Mouse (Mus musculus) stomach, embryonic 15.5 days (tissue): ENCODE measurements around the gene Il12rb1. TPM values are rescaled to one million over a fixed set of nuclear protein-coding genes. Genes with fewer than 3 reads are reported as not detected.

ENCODE experiments used
- ATAC-seq: fragments of 200-750 bp; cut with Nextera tagmentation; 2 replicates; pipeline ENCODE4 v1.8.0; 2017; ENCODE audit warnings: low read depth, moderate number of reproducible peaks, moderate TSS enrichment; ENCODE audit not compliant: insufficient read depth, low FRiP score
- H3K27ac ChIP-seq: fragments of 300-500 bp; sonication (generic); 2 replicates; pipeline ENCODE4 v1.5.1; 2015; ENCODE audit warnings: mild to moderate bottlenecking, inconsistent platforms
- H3K27me3 ChIP-seq: fragments of 300-500 bp; sonication (generic); replicated peaks from 2 replicates; pipeline ENCODE4 v1.6.1; 2015; ENCODE audit warnings: inconsistent platforms
- H3K36me3 ChIP-seq: fragments of 300-500 bp; sonication (generic); 2 replicates; pipeline ENCODE4 v1.6.1; 2015; ENCODE audit warnings: inconsistent platforms
- H3K4me1 ChIP-seq: fragments of 300-500 bp; sonication (generic); 2 replicates; pipeline ENCODE4 v1.6.1; 2015; ENCODE audit warnings: inconsistent platforms
- H3K4me2 ChIP-seq: fragments of 300-500 bp; sonication (generic); 2 replicates; pipeline ENCODE4 v1.6.1; 2015; ENCODE audit warnings: mild to moderate bottlenecking, inconsistent platforms
- H3K4me3 ChIP-seq: fragments of 300-500 bp; sonication (generic); replicated peaks from 2 replicates; pipeline ENCODE4 v1.5.1; 2015; ENCODE audit warnings: inconsistent platforms
- H3K9ac ChIP-seq: fragments of 300-500 bp; sonication (generic); 2 replicates; pipeline ENCODE4 v1.6.1; 2015; ENCODE audit warnings: inconsistent platforms
- H3K9me3 ChIP-seq: fragments of 300-500 bp; sonication (generic); 2 replicates; pipeline ENCODE4 v1.6.1; 2016; ENCODE audit warnings: inconsistent platforms
- WGBS: fragments of 180-500 bp; shearing (Covaris S2); methylation state at CpG from one replicate; pipeline ENCODE4 v1.1.7; 2015; 5-methylcytosine and 5-hydroxymethylcytosine counted together
- polyA plus RNA-seq: library from polyadenylated mRNA; unstranded; fragments of >200 nt; fragmentation: Nextera tagmentation; extraction: Ambion mirVana; gene quantifications from 2 replicates; pipeline ENCODE4 v1.2.1, GENCODE M21; 2015

The Il12rb1 gene
- polyA plus RNA-seq, 1 experiment from 2014 or later, result 0.26 TPM

- Histone ChIP-seq H3K27me3 (peaks cover 34% of the 10 kb centered on the region), H3K27ac (no peak within 1 kb of the TSS), H3K4me2 (peak within 1 kb of the TSS; percentile 84), H3K4me1 (peaks cover 33% of the 10 kb centered on the region), H3K9me3 (no peaks in the 10 kb centered on the region), H3K9ac (peak within 1 kb of the TSS; percentile 29; the same call in 1 of the 2 replicates), H3K4me3 (peak within 1 kb of the TSS; percentile 60), H3K36me3 (peaks cover 2% of the 10 kb centered on the region; the same call in 1 of the 2 replicates)
- under 1% methylated on average over 55 of the region's 55 CpGs for WGBS
- no peak for ATAC-seq
Observed at GRCm38 (mm10) chr8:70862824-70863641, 54.8 kb downstream of the Il12rb1 start, which contains the start of gene Kcnn1. Gene Kcnn1 (minus strand): TSS chr8:70863258.

DNA sequence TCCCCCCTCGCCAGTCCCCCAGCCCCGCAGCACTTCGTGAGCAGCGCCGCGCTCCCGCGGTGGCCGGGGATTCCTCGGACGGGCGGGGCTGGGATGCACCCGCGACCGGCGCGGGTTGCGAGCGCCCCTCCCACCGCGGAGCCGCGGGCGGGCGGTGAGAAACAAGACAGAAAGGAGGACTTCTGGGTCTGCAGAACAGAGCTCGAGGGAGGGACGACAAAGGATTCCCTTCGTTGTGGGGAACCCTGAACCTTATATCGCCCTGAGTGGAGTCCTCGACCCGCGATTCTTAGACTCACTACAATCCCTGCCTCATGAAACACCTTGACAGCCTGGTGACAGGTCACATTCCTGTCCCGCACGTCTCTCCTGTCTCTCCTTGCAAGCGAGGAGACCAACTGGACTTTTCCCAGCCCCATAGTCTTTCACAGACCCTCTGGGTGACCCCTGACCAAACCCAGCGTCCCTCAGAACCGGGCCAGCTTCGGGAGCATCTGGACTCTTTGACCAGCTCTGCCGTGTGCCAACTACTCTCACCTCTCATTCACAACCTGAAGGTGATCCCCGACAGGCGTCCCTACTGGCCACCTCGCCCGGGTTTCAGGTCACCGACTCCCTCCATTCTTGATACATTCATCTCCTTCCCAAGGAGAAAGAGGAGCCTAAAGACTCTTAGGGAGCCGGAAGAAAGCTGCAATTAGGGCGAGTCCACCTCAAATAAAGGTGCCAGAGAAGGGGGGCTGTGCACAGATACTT lies 55.9 kb downstream of the Il12rb1 start:
- Histone ChIP-seq H3K27ac (peak overlapping the region; percentile 79; the same call in 1 of the 2 replicates), H3K4me2 (peak overlapping the region; percentile 84), H3K36me3 (peaks cover 3% of the 10 kb centered on the region; the same call in 1 of the 2 replicates), H3K4me3 (peak overlapping the region; percentile 60), H3K27me3 (peaks cover 34% of the 10 kb centered on the region), H3K9me3 (no peaks in the 10 kb centered on the region), H3K9ac (peak overlapping the region; percentile 29; the same call in 1 of the 2 replicates), H3K4me1 (peaks cover 44% of the 10 kb centered on the region)
- ATAC-seq, result no peak
- 3% methylated on average over 46 of the region's 46 CpGs for WGBS

- no peak for ATAC-seq
- Histone ChIP-seq H3K4me1 (peaks cover 47% of the 10 kb centered on the region), H3K4me2 (peak overlapping the region; percentile 84), H3K36me3 (peaks cover 3% of the 10 kb centered on the region; the same call in 1 of the 2 replicates), H3K9ac (no peak overlapping the region), H3K4me3 (peak overlapping the region; percentile 60), H3K27me3 (peaks cover 34% of the 10 kb centered on the region), H3K27ac (peak overlapping the region; percentile 79), H3K9me3 (no peaks in the 10 kb centered on the region)
- 5% methylated on average over 24 of the region's 24 CpGs for WGBS
Observed at GRCm38 (mm10) chr8:70864712-70865221, 56.5 kb downstream of the Il12rb1 start.

DNA sequence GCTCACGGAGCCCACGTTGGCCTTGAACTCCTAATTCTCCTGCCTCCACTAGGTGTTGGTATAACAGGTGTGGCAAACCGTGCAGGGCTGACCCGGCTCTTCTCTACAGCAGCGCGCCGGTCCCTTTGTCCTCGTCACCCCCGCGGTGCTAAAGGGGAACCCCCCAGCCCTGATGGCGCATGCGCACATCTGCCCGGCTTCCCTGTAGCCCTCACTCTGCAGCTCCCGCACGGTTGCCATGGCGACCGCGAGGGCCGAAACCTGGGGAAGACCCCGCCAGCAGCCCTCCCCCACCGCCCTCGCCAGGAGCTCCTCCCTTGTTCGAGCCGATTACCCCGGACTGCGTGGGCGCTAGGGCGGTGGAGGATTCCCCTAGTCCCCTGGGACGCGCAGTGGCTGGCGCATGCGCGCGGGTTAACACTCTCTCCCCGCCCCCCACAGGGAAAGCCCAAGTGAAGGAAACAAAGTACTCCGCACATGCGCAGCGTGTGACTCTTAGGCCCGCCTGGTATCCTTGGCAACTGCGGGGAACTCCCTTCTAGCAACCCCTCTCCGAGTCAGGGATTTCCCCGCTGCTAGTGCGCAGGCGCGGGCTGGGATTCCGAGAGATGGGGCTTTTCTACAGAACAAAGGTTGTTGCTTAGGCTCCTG lies 57.2 kb downstream of the Il12rb1 start:
- Histone ChIP-seq H3K9ac (peak overlapping the region; percentile 38), H3K27me3 (peaks cover 34% of the 10 kb centered on the region), H3K27ac (peak overlapping the region; percentile 79), H3K4me3 (peak overlapping the region; percentile 60), H3K4me1 (peaks cover 47% of the 10 kb centered on the region), H3K9me3 (no peaks in the 10 kb centered on the region), H3K4me2 (peak overlapping the region; percentile 84), H3K36me3 (peaks cover 3% of the 10 kb centered on the region; the same call in 1 of the 2 replicates)
- 0% methylated on average over 46 of the region's 46 CpGs for WGBS
- ATAC-seq, result peak; percentile 88

DNA sequence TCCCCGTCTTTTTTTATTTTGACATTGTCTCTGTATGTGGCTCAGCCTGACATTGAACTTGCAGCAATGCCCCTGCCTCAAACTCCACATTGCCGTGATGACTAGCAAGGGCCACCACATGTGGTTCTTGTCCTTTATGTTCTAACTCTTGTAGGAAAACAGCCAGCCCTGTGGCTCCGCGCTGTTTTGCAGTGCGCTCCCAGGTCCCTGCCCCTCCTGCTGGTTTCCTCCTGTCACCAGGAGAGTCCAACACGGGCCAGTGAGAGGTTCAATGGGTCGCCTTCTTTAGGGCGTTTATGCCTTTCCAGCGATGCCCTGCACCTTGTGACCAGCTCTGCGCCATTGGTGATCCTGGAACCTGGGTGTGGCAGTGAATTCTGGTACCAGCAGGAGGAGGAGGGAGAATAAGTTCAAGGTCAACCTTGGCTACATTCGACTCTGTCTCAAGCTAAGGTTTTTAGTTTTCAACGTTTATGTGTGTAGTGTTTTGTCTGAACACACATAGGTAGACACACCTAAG lies 57.8 kb downstream of the Il12rb1 start:
- peaks cover 3% of the 10 kb centered on the region; the same call in 1 of the 2 replicates for H3K36me3 ChIP-seq
- 6% methylated on average over 12 of the region's 12 CpGs for WGBS
- no peaks in the 10 kb centered on the region for H3K9me3 ChIP-seq
- peak overlapping the region; percentile 78 for H3K27ac ChIP-seq
- peaks cover 34% of the 10 kb centered on the region for H3K27me3 ChIP-seq
- 0 out of 2 replicates have a peak, but pooled peaks have one; percentile 2 for ATAC-seq
- peak overlapping the region; percentile 84 for H3K4me2 ChIP-seq
- H3K4me3 ChIP-seq, result peak overlapping the region; percentile 60
- H3K4me1 ChIP-seq, result peaks cover 47% of the 10 kb centered on the region
- no peak overlapping the region for H3K9ac ChIP-seq

DNA sequence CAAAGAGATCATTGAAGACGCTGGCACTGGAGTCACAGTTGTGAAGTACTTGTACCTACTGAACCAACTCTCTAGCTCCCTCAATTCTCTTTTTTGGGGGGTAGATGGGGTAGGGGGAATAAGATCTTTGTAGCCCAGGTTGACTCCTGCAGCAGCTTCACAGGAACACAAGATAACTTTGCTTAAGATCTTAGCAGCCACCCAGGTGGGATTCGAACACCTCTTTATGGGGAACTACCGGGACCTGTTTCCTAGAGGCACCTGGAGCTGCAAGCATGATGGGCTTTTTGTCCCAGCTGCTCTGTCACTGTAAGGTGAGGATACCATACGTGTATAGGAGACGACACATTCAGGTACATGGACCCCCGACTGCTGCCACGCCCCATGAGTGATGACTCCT lies 58.3 kb downstream of the Il12rb1 start:
- H3K4me2 ChIP-seq, result peak overlapping the region; percentile 84; the same call in 1 of the 2 replicates
- H3K9me3 ChIP-seq, result no peaks in the 10 kb centered on the region
- H3K36me3 ChIP-seq, result peaks cover 3% of the 10 kb centered on the region; the same call in 1 of the 2 replicates
- peaks cover 49% of the 10 kb centered on the region for H3K4me1 ChIP-seq
- no peak for ATAC-seq
- H3K9ac ChIP-seq, result no peak overlapping the region
- H3K27me3 ChIP-seq, result peaks cover 30% of the 10 kb centered on the region
- 80% methylated on average over 7 of the region's 7 CpGs for WGBS
- H3K4me3 ChIP-seq, result no peak overlapping the region
- H3K27ac ChIP-seq, result no peak overlapping the region; the same call in 1 of the 2 replicates

- no peaks in the 10 kb centered on the region for H3K9me3 ChIP-seq
- 20% methylated on average over 40 of the region's 40 CpGs for WGBS
- no peak for ATAC-seq
- H3K4me1 ChIP-seq, result peaks cover 44% of the 10 kb centered on the region
- H3K4me2 ChIP-seq, result peak overlapping the region; percentile 42
- no peak overlapping the region for H3K9ac ChIP-seq
- peaks cover 3% of the 10 kb centered on the region; the same call in 1 of the 2 replicates for H3K36me3 ChIP-seq
- H3K4me3 ChIP-seq, result 0 out of 2 replicates have a peak overlapping the region, but pooled peaks have one; percentile 1
- H3K27ac ChIP-seq, result peak overlapping the region; percentile 3; the same call in 1 of the 2 replicates
- peaks cover 9% of the 10 kb centered on the region; the same call in 1 of the 2 replicates for H3K27me3 ChIP-seq
Observed at GRCm38 (mm10) chr8:70868559-70869198, 60.4 kb downstream of the Il12rb1 start.

GRCm38 (mm10) chr8:70869199-70869571 lies 60.9 kb downstream of the Il12rb1 start:
- ATAC-seq, result no peak
- H3K27me3 ChIP-seq, result peaks cover 4% of the 10 kb centered on the region; the same call in 1 of the 2 replicates
- no peak overlapping the region for H3K4me3 ChIP-seq
- H3K4me2 ChIP-seq, result peak overlapping the region; percentile 42; the same call in 1 of the 2 replicates
- peaks cover 3% of the 10 kb centered on the region; the same call in 1 of the 2 replicates for H3K36me3 ChIP-seq
- no peak overlapping the region for H3K9ac ChIP-seq
- no peaks in the 10 kb centered on the region for H3K9me3 ChIP-seq
- peak overlapping the region; percentile 3; the same call in 1 of the 2 replicates for H3K27ac ChIP-seq
- H3K4me1 ChIP-seq, result peaks cover 39% of the 10 kb centered on the region
- WGBS, result 33% methylated on average over 5 of the region's 5 CpGs

- H3K27ac ChIP-seq, result no peak overlapping the region
- no peaks in the 10 kb centered on the region for H3K9me3 ChIP-seq
- H3K27me3 ChIP-seq, result no peaks in the 10 kb centered on the region
- peaks cover 34% of the 10 kb centered on the region for H3K4me1 ChIP-seq
- no peak overlapping the region for H3K4me3 ChIP-seq
- no peak overlapping the region for H3K4me2 ChIP-seq
- peaks cover 3% of the 10 kb centered on the region; the same call in 1 of the 2 replicates for H3K36me3 ChIP-seq
- ATAC-seq, result no peak
- H3K9ac ChIP-seq, result no peak overlapping the region
- WGBS, result 45% methylated on average over 16 of the region's 16 CpGs
Observed at GRCm38 (mm10) chr8:70869601-70870041, 61.4 kb downstream of the Il12rb1 start.
